Mouse (Mus musculus) retina, postnatal 1 day (tissue): Measurements from ENCODE around the gene Tsen2.

Experiments used
- DNase-seq: peaks from one replicate; pipeline ENCODE4 v3.0.0-alpha.2; 2012

The Tsen2 gene

GRCm38 (mm10) chr6:115544442-115544970 lies at the start of gene Tsen2:
TSS of gene Tsen2 (plus strand) at chr6:115544664.
- DNase-seq, result peak; percentile 98

GRCm38 (mm10) chr6:115499540-115499939 lies 44.9 kb upstream of the Tsen2 start:
- DNase-seq, result no peak

- no peak for DNase-seq
These were observed 44.2 kb upstream of the Tsen2 start for GRCm38 (mm10) chr6:115500234-115500633.

- no peak for DNase-seq
These were observed 43.3 kb upstream of the Tsen2 start for GRCm38 (mm10) chr6:115501131-115501530.

GRCm38 (mm10) chr6:115503038-115503437 lies 41.4 kb upstream of the Tsen2 start:
- no peak for DNase-seq

- DNase-seq, result no peak
These were observed 40.8 kb upstream of the Tsen2 start for GRCm38 (mm10) chr6:115503549-115504159.

- peak; percentile 14 for DNase-seq
These were observed 40.3 kb upstream of the Tsen2 start for GRCm38 (mm10) chr6:115504160-115504558.

GRCm38 (mm10) chr6:115504915-115505314 lies 39.5 kb upstream of the Tsen2 start:
- DNase-seq, result no peak

GRCm38 (mm10) chr6:115506425-115506824 lies 38.0 kb upstream of the Tsen2 start:
- no peak for DNase-seq

- no peak for DNase-seq
These were observed 33.0 kb upstream of the Tsen2 start for GRCm38 (mm10) chr6:115511447-115511846.

GRCm38 (mm10) chr6:115513207-115513606 lies 31.3 kb upstream of the Tsen2 start:
- DNase-seq, result no peak

GRCm38 (mm10) chr6:115517904-115518303 lies 26.6 kb upstream of the Tsen2 start:
- no peak for DNase-seq

GRCm38 (mm10) chr6:115518352-115518751 lies 26.1 kb upstream of the Tsen2 start:
- no peak for DNase-seq

GRCm38 (mm10) chr6:115519275-115519699 lies 25.2 kb upstream of the Tsen2 start:
- no peak for DNase-seq

- DNase-seq, result no peak
These were observed 22.5 kb upstream of the Tsen2 start for GRCm38 (mm10) chr6:115521923-115522322.

GRCm38 (mm10) chr6:115522691-115523146 lies 21.7 kb upstream of the Tsen2 start:
- no peak for DNase-seq

GRCm38 (mm10) chr6:115523201-115523600 lies 21.3 kb upstream of the Tsen2 start:
- no peak for DNase-seq

GRCm38 (mm10) chr6:115524449-115524990 lies 19.9 kb upstream of the Tsen2 start:
- no peak for DNase-seq

GRCm38 (mm10) chr6:115527418-115527817 lies 17.0 kb upstream of the Tsen2 start:
- no peak for DNase-seq

- DNase-seq, result no peak
These were observed 16.1 kb upstream of the Tsen2 start for GRCm38 (mm10) chr6:115528372-115528771.

- no peak for DNase-seq
These were observed 9.8 kb upstream of the Tsen2 start for GRCm38 (mm10) chr6:115534617-115535016.

- no peak for DNase-seq
These were observed 8.3 kb upstream of the Tsen2 start for GRCm38 (mm10) chr6:115536169-115536568.

GRCm38 (mm10) chr6:115538645-115539429 lies 5.6 kb upstream of the Tsen2 start:
- DNase-seq, result peak; percentile 89
